Mouse (Mus musculus) forebrain, embryonic 13.5 days (tissue): ENCODE data around the gene Sbk3. TPM values are rescaled to one million over a fixed set of nuclear protein-coding genes. Genes with fewer than 3 reads are reported as not detected.
"Not testable (repeated sequence)": the region's sequence is repeated elsewhere in the genome, so short reads cannot be mapped to it uniquely, and the experiment has no call there.

Experiments used
- ATAC-seq: fragments of 200-750 bp; cut with Nextera tagmentation; 2 replicates; pipeline ENCODE4 v1.8.0; 2017
- H3K27ac ChIP-seq: fragments of 300-500 bp; sonication (generic); 2 replicates; pipeline ENCODE4 v1.5.1; 2015; ENCODE audit warnings: inconsistent platforms, mild to moderate bottlenecking, moderate library complexity
- H3K27me3 ChIP-seq: fragments of 300-500 bp; sonication (generic); 2 replicates; pipeline ENCODE4 v1.6.1; 2015; ENCODE audit warnings: mild to moderate bottlenecking, inconsistent platforms
- H3K36me3 ChIP-seq: fragments of 300-500 bp; sonication (generic); 2 replicates; pipeline ENCODE4 v1.6.1; 2015; ENCODE audit warnings: mild to moderate bottlenecking, inconsistent platforms; ENCODE audit not compliant: poor library complexity, severe bottlenecking
- H3K4me1 ChIP-seq: fragments of 300-500 bp; sonication (generic); 2 replicates; pipeline ENCODE4 v1.6.1; 2015; ENCODE audit warnings: inconsistent platforms
- H3K4me2 ChIP-seq: fragments of 300-500 bp; sonication (generic); 2 replicates; pipeline ENCODE4 v1.6.1; 2015; ENCODE audit warnings: inconsistent platforms, mild to moderate bottlenecking, moderate library complexity
- H3K4me3 ChIP-seq: fragments of 300-500 bp; sonication (generic); 2 replicates; pipeline ENCODE4 v1.5.1; 2015; ENCODE audit warnings: mild to moderate bottlenecking, inconsistent platforms
- H3K9ac ChIP-seq: fragments of 300-500 bp; sonication (generic); 2 replicates; pipeline ENCODE4 v1.6.1; 2015; ENCODE audit warnings: mild to moderate bottlenecking, inconsistent platforms
- H3K9me3 ChIP-seq: fragments of 300-500 bp; sonication (generic); replicated peaks from 2 replicates; pipeline ENCODE4 v1.6.1; 2016; ENCODE audit warnings: inconsistent platforms
- WGBS: fragments of 180-500 bp; shearing (Covaris S2); methylation state at CpG from one replicate; pipeline ENCODE4 v1.1.7; 2015; 5-methylcytosine and 5-hydroxymethylcytosine counted together
- polyA plus RNA-seq: library from polyadenylated mRNA; unstranded; fragments of >200 nt; fragmentation: Nextera tagmentation; extraction: Ambion mirVana; gene quantifications from 2 replicates; pipeline ENCODE4 v1.2.1, GENCODE M21; 2015

Gene Sbk3
- polyA plus RNA-seq, 1 experiment from 2014 or later, result 0.19 TPM

GRCm38 (mm10) chr7:5012681-5013513 lies 41.9 kb upstream of the Sbk3 start:
- Histone ChIP-seq H3K27me3 (no peaks in the 10 kb centered on the region), H3K9ac (no peak overlapping the region), H3K4me3 (no peak overlapping the region), H3K27ac (no peak overlapping the region), H3K4me2 (peak overlapping the region; percentile 67; the same call in 1 of the 2 replicates), H3K9me3 (no peaks in the 10 kb centered on the region), H3K36me3 (peaks cover 59% of the 10 kb centered on the region), H3K4me1 (peaks cover 9% of the 10 kb centered on the region)
- WGBS, result 91% methylated on average over 27 of the region's 27 CpGs
- ATAC-seq, result no peak

- Histone ChIP-seq H3K27ac (no peak overlapping the region), H3K9me3 (no peaks in the 10 kb centered on the region), H3K4me2 (no peak overlapping the region), H3K4me3 (no peak overlapping the region), H3K9ac (no peak overlapping the region), H3K36me3 (peaks cover 75% of the 10 kb centered on the region), H3K4me1 (peaks cover 2% of the 10 kb centered on the region; the same call in 1 of the 2 replicates), H3K27me3 (no peaks in the 10 kb centered on the region)
- WGBS, result 96% methylated on average over 25 of the region's 26 CpGs
- 0 out of 2 replicates have a peak, but pooled peaks have one; percentile 32 for ATAC-seq
These were observed 37.3 kb upstream of the Sbk3 start for GRCm38 (mm10) chr7:5008229-5008628.

GRCm38 (mm10) chr7:5002876-5003275 lies 31.9 kb upstream of the Sbk3 start:
- H3K4me3 ChIP-seq, H3K9ac ChIP-seq, ATAC-seq, H3K4me2 ChIP-seq, H3K27me3 ChIP-seq, H3K9me3 ChIP-seq, H3K27ac ChIP-seq, H3K4me1 ChIP-seq: not testable (repeated sequence)
- peaks cover 24% of the 10 kb centered on the region for H3K36me3 ChIP-seq
- 60% methylated on average over 8 of the region's 8 CpGs for WGBS

GRCm38 (mm10) chr7:4999876-5000275 lies 28.9 kb upstream of the Sbk3 start:
- Histone ChIP-seq H3K9me3 (no peaks in the 10 kb centered on the region), H3K4me2 (no peak overlapping the region), H3K4me1 (peaks cover 14% of the 10 kb centered on the region), H3K4me3 (no peak overlapping the region), H3K27me3 (no peaks in the 10 kb centered on the region), H3K9ac (no peak overlapping the region), H3K27ac (no peak overlapping the region), H3K36me3 (no peaks in the 10 kb centered on the region)
- no peak for ATAC-seq
- WGBS, result 86% methylated on average over 2 of the region's 2 CpGs

GRCm38 (mm10) chr7:4996934-4997333 lies 26.0 kb upstream of the Sbk3 start:
- peak overlapping the region; percentile 89 for H3K9ac ChIP-seq
- peaks cover 17% of the 10 kb centered on the region for H3K27me3 ChIP-seq
- ATAC-seq, result no peak
- 73% methylated on average over 8 of the region's 8 CpGs for WGBS
- H3K9me3 ChIP-seq, result no peaks in the 10 kb centered on the region
- peak overlapping the region; percentile 89 for H3K4me2 ChIP-seq
- H3K27ac ChIP-seq, result peak overlapping the region; percentile 66; the same call in 1 of the 2 replicates
- H3K4me1 ChIP-seq, result peaks cover 35% of the 10 kb centered on the region
- H3K36me3 ChIP-seq, result peaks cover 26% of the 10 kb centered on the region
- peak overlapping the region; percentile 78 for H3K4me3 ChIP-seq

GRCm38 (mm10) chr7:4996003-4996895 lies 25.3 kb upstream of the Sbk3 start, which contains the start of gene Zfp579:
Zfp579 (minus strand) TSS chr7:4996158.
- ATAC-seq, result peak; percentile 88
- H3K4me2 ChIP-seq, result peak within 1 kb of the TSS; percentile 89
- H3K4me3 ChIP-seq, result peak within 1 kb of the TSS; percentile 78
- H3K4me1 ChIP-seq, result peaks cover 35% of the 10 kb centered on the region
- H3K9me3 ChIP-seq, result no peaks in the 10 kb centered on the region
- peak within 1 kb of the TSS; percentile 66 for H3K27ac ChIP-seq
- H3K36me3 ChIP-seq, result peaks cover 33% of the 10 kb centered on the region
- H3K9ac ChIP-seq, result peak within 1 kb of the TSS; percentile 89
- 8% methylated on average over 14 of the region's 26 CpGs for WGBS
- H3K27me3 ChIP-seq, result peaks cover 17% of the 10 kb centered on the region

- 0 out of 2 replicates have a peak overlapping the region, but pooled peaks have one; percentile 44 for H3K27ac ChIP-seq
These were observed 24.5 kb upstream of the Sbk3 start for GRCm38 (mm10) chr7:4995268-4996002.

GRCm38 (mm10) chr7:4993999-4994788 lies 23.2 kb upstream of the Sbk3 start:
- H3K4me2 ChIP-seq, result peak overlapping the region; percentile 89
- no peak for ATAC-seq
- H3K9ac ChIP-seq, result peak overlapping the region; percentile 89
- H3K4me3 ChIP-seq, result peak overlapping the region; percentile 78
- no peak overlapping the region for H3K27ac ChIP-seq
- H3K4me1 ChIP-seq, result peaks cover 35% of the 10 kb centered on the region
- H3K27me3 ChIP-seq, result peaks cover 17% of the 10 kb centered on the region
- no peaks in the 10 kb centered on the region for H3K9me3 ChIP-seq
- peaks cover 42% of the 10 kb centered on the region for H3K36me3 ChIP-seq
- 54% methylated on average over 58 of the region's 59 CpGs for WGBS

More at GRCm38 (mm10) chr7:4995268-4996002, 24.5 kb upstream of the Sbk3 start:
- H3K4me3 ChIP-seq, result peak overlapping the region; percentile 78
- H3K4me1 ChIP-seq, result peaks cover 35% of the 10 kb centered on the region
- 6% methylated on average over 19 of the region's 19 CpGs for WGBS
- peaks cover 17% of the 10 kb centered on the region for H3K27me3 ChIP-seq
- peak; percentile 14; the same call in 1 of the 2 replicates for ATAC-seq
- H3K9me3 ChIP-seq, result no peaks in the 10 kb centered on the region
- peak overlapping the region; percentile 89 for H3K9ac ChIP-seq
- peaks cover 41% of the 10 kb centered on the region for H3K36me3 ChIP-seq
- peak overlapping the region; percentile 89 for H3K4me2 ChIP-seq

GRCm38 (mm10) chr7:4993347-4993998 lies 22.5 kb upstream of the Sbk3 start:
- Histone ChIP-seq H3K4me2 (peak overlapping the region; percentile 89), H3K9ac (peak overlapping the region; percentile 89), H3K4me3 (peak overlapping the region; percentile 78), H3K4me1 (peaks cover 35% of the 10 kb centered on the region), H3K36me3 (peaks cover 42% of the 10 kb centered on the region), H3K9me3 (no peaks in the 10 kb centered on the region), H3K27ac (no peak overlapping the region), H3K27me3 (peaks cover 21% of the 10 kb centered on the region)
- WGBS, result 42% methylated on average over 55 of the region's 55 CpGs
- no peak for ATAC-seq

- WGBS, result 75% methylated on average over 2 of the region's 2 CpGs
- no peak overlapping the region for H3K4me2 ChIP-seq
These were observed 17.3 kb upstream of the Sbk3 start for GRCm38 (mm10) chr7:4988250-4988649.

More at GRCm38 (mm10) chr7:4988250-4988649, 17.3 kb upstream of the Sbk3 start:
- H3K4me1 ChIP-seq, result peaks cover 6% of the 10 kb centered on the region
- peaks cover 16% of the 10 kb centered on the region for H3K27me3 ChIP-seq
- no peak overlapping the region for H3K9ac ChIP-seq
- no peak overlapping the region for H3K4me3 ChIP-seq
- peaks cover 29% of the 10 kb centered on the region for H3K36me3 ChIP-seq
- no peak for ATAC-seq
- no peaks in the 10 kb centered on the region for H3K9me3 ChIP-seq
- no peak overlapping the region for H3K27ac ChIP-seq
